Mouse (Mus musculus) thymus, adult 2 months (tissue): Measurements from ENCODE around the gene Arhgap45.

Source experiments
- CTCF ChIP-seq: fragments of 200-500 bp; IDR thresholded peaks from 2 replicates; pipeline ENCODE4 v1.5.1; 2012; ENCODE audit warnings: mild to moderate bottlenecking, control low read depth, low read length, moderate library complexity, borderline replicate concordance; ENCODE audit not compliant: control insufficient read depth, poor library complexity, insufficient read depth; ENCODE audit errors: extremely low read depth
- POLR2A ChIP-seq: fragments of 200-500 bp; IDR thresholded peaks from 2 replicates; pipeline ENCODE4 v1.6.1; 2012; ENCODE audit warnings: mild to moderate bottlenecking, low read length, control low read depth, moderate library complexity; ENCODE audit not compliant: control insufficient read depth, poor library complexity, insufficient read depth; ENCODE audit errors: extremely low read depth

DNA sequence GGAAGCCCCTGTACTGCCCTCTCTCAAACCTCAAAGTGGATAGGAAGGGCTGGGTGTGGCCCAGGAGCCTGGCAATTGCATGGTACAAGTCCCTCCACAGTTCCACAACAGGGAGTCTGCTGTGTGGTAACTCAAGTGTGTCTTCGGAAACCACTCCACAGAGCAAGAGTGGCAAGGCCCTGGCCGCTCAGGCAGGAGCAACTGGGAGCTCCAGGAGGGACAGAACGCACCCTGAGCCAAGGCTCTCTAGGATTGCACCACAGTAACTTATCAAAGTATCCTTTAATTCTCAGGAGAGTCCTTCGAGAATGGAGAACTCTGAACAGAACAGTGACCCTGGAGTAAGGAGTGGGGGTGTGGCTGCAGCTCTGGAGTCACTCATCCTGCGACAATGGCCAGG is 19.2 kb downstream of the Arhgap45 start:
- TF ChIP-seq CTCF = no peak
- TF ChIP-seq POLR2A = no peak
